ENCODE assay signal across 11 mouse cellular contexts in genomic region chr7:113688231-113688669, GRCm38 (mm10).
DNase-seq lines count a peak whose midpoint lies in the region; ATAC-seq lines count a peak whose summit lies in the region.
"Had no signal": no experiment of that assay in that cellular context is flagged by ENCODE, and none has a peak within 500 bp of the region (broad histone marks: within the 10 kb centered on the region; RNA-seq: fewer than 3 reads in every experiment).

No protein-coding gene starts in this region.

- no peak overlapping the region for H3K4me2 ChIP-seq in liver, embryonic 11.5 days

- no peak overlapping the region for H3K27ac ChIP-seq in liver, embryonic 11.5 days (ENCODE audit: low read depth, low read length)

- intact Hi-C loops in left cerebral cortex, postnatal 10 days (cut with DNase I): no loop called here

- no peaks in the 10 kb centered on the region for H3K27me3 ChIP-seq in liver, embryonic 11.5 days (replicated peaks; ENCODE audit: control insufficient read depth, insufficient read depth, low read length)

- no peak for ATAC-seq in liver, embryonic 11.5 days (replicated peaks; ENCODE audit: low FRiP score)
- ATAC-seq in megakaryocyte progenitor cell, adult 5-6 weeks (replicated peaks; ENCODE audit: poor library complexity): 0 out of 2 replicates have a peak, but pooled peaks have one; percentile 12
- no peak for ATAC-seq in monocyte, adult 5-6 weeks (replicated peaks; ENCODE audit: insufficient number of reproducible peaks, low FRiP score, low TSS enrichment, poor library complexity, severe bottlenecking)

- no peaks in the 10 kb centered on the region; the same call in 1 of the 2 replicates for H3K4me1 ChIP-seq in liver, embryonic 11.5 days (replicated peaks; ENCODE audit: control insufficient read depth, insufficient read depth, low read length)

- no peaks in the 10 kb centered on the region for H3K36me3 ChIP-seq in liver, embryonic 11.5 days (ENCODE audit: control insufficient read depth, insufficient read depth, low read length)
- H3K36me3 ChIP-seq: G1E had no signal

- no peak overlapping the region for H3K9ac ChIP-seq in liver, embryonic 11.5 days (ENCODE audit: low read depth, low read length)

- H3K9me3 ChIP-seq in liver, embryonic 11.5 days (ENCODE audit: control insufficient read depth, low read length): no peaks in the 10 kb centered on the region
- H3K9me3 ChIP-seq: G1E had no signal

- DNase-seq in liver: peak; percentile 8
- no peak for DNase-seq in liver, embryonic 11.5 days (ENCODE audit: low spot score)
- peak; percentile 79 for DNase-seq in brain, adult 2 months (ENCODE audit: low read depth, low spot score)
- DNase-seq in embryo, embryonic 9.5 days (ENCODE audit: extremely low spot score): peak; percentile 73
- DNase-seq in left cerebral cortex, postnatal 10 days (ENCODE audit: extremely low spot score in 1 of 2, low spot score in 2 of 2): no peak
- DNase-seq: adrenal gland, postnatal 25 days; cerebellum, postnatal 36 days; thymus, postnatal 4 days had no signal

- WGBS in liver, embryonic 11.5 days: 64% methylated on average over 8 of the region's 8 CpGs

- H3K4me3 ChIP-seq in liver, embryonic 11.5 days (ENCODE audit: low read depth, low read length): no peak overlapping the region

Comparison
In these comparisons a context has a peak if more than half of its experiments do, and no peak if none do; other contexts are left out.
1. DNase-seq: peak in liver (single experiment), brain, adult 2 months (single experiment) and embryo, embryonic 9.5 days (single experiment); none in liver, embryonic 11.5 days (single experiment) and left cerebral cortex, postnatal 10 days (0 of 2).